ENCODE assay signal across 13 mouse cellular contexts in genomic region chr16:49550231-49550630, GRCm38 (mm10).
"Had no signal": no experiment of that assay in that cellular context is flagged by ENCODE, and none has a peak within 500 bp of the region (broad histone marks: within the 10 kb centered on the region; RNA-seq: fewer than 3 reads in every experiment).

No protein-coding gene starts in this region.

- H3K9ac ChIP-seq: kidney, embryonic 15.5 days; limb, embryonic 13.5 days; liver, embryonic 14.5 days; midbrain, embryonic 12.5 days; neural tube, embryonic 15.5 days had no signal

- H3K4me3 ChIP-seq: kidney, embryonic 15.5 days; limb, embryonic 13.5 days; midbrain, embryonic 12.5 days; myocyte; neural tube, embryonic 15.5 days had no signal

- ATAC-seq: intestine, embryonic 16.5 days had no signal

- H3K9me3 ChIP-seq: kidney, embryonic 15.5 days; limb, embryonic 13.5 days; midbrain, embryonic 12.5 days; neural tube, embryonic 15.5 days had no signal

- H3K4me1 ChIP-seq: kidney, embryonic 15.5 days; limb, embryonic 13.5 days; neural tube, embryonic 15.5 days had no signal

- H3K27ac ChIP-seq: kidney, embryonic 15.5 days; limb, embryonic 13.5 days; liver, embryonic 14.5 days; midbrain, embryonic 12.5 days; neural tube, embryonic 15.5 days had no signal

- DNase-seq: kidney, adult 2 months; kidney, postnatal 14 days; layer of hippocampus, postnatal 36 days; left cerebral cortex, postnatal 4 days; lung, adult 18-20 months; thymus, postnatal 4 days had no signal

- H3K4me2 ChIP-seq: kidney, embryonic 15.5 days; limb, embryonic 13.5 days; midbrain, embryonic 12.5 days; neural tube, embryonic 15.5 days had no signal

- H3K27me3 ChIP-seq: kidney, embryonic 15.5 days; limb, embryonic 13.5 days; midbrain, embryonic 12.5 days; neural tube, embryonic 15.5 days had no signal

- H3K36me3 ChIP-seq: kidney, embryonic 15.5 days; limb, embryonic 13.5 days; midbrain, embryonic 12.5 days; neural tube, embryonic 15.5 days had no signal
